Mouse (Mus musculus) naive thymus-derived CD4-positive, alpha-beta T cell, adult 5 months (primary cell): ENCODE data around the gene AI854703. TPM values are rescaled to one million over a fixed set of nuclear protein-coding genes. Genes with fewer than 3 reads are reported as not detected.

Experiments
- polyA plus RNA-seq: library from polyadenylated mRNA; unstranded; fragments of 100-300 nt; shearing (Covaris generic); gene quantifications from one replicate; pipeline ENCODE4 v1.2.1, GENCODE M21; 2017

The AI854703 gene
- 1.3 TPM for polyA plus RNA-seq

GRCm38 (mm10) chr6:48626464-48626863 is at the start of gene AI854703:
AI854703 (plus strand) TSS chr6:48626764.

DNA sequence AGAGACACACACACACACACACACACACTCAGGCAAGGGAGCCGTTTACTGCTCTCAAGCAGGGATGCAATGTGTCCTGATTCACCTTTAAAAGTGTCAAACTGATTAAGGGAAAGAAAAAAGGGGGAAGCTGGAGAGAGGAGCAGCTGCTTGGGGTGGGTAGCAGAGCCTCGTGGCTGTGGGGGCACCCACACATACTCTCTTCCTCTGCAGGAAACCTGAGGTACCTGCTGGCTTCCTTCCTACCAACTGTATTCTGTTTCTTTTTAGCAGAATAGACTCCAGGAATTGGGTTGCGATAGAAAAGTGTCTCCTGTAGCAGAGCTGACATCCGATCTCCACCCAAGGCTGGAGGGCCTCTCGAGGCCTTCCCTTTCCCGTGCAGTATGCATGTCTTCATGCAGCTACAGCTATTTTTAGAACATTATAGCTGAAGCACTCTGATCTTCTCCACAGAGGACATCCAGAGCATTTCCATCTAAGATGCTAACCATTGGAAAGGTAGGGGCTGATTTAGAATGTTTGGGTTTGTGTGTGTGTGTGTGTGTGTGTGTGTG is 37.3 kb upstream of the AI854703 start, which contains the start of gene Gm45021:
Gene Gm45021 (plus strand): TSS at position 417 of the 557 bp plus-strand sequence.

GRCm38 (mm10) chr6:48593158-48594042 is 33.2 kb upstream of the AI854703 start, which contains the start of the genes Repin1 and Gm44965:
Repin1 (plus strand) TSS chr6:48593883.
Gm44965 (plus strand) TSS chr6:48593941.

GRCm38 (mm10) chr6:48601271-48602079 is 25.1 kb upstream of the AI854703 start, which contains the start of gene Zfp775:
Zfp775 (plus strand) TSS chr6:48602063.

DNA sequence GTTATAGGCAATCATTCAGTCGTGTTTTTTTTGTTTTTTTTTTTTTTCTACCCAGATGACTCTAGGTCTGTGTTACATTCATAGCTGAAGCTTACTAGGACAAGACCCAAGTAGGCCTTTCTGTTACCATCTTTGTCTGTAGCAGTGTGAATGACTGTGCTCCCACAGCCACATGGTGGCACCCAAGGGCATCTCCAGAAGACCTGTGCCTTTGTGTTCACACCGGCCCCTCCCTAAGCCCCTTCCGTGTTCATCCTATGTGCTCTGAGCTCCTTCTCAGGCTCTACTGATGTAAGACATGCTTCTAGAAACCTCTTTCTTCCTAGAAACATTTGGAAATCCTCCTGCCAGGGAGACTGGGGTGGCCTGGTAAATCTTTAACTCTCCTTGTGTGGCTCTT is 20.4 kb downstream of the AI854703 start, which contains the start of gene Gimap8:
Gene Gimap8 (plus strand): TSS at position 240 of the 400 bp plus-strand sequence.

GRCm38 (mm10) chr6:48675931-48676859 is 49.6 kb downstream of the AI854703 start, which contains the start of gene Gimap9:
Gimap9 (plus strand) TSS chr6:48676129.

Other genes starting within 250 kb of the AI854703 start
- 25.2 TPM for gene Krba1, start 231.2 kb upstream of the AI854703 start, polyA plus RNA-seq
- 10.2 TPM for gene Zfp467, start 180.9 kb upstream of the AI854703 start, polyA plus RNA-seq
- gene Sspo, start 178.5 kb upstream of the AI854703 start, polyA plus RNA-seq, result not detected
- gene Atp6v0e2, start 89.1 kb upstream of the AI854703 start, polyA plus RNA-seq, result not detected
- 8.3 TPM for gene Lrrc61, start 72.0 kb upstream of the AI854703 start, polyA plus RNA-seq
- not detected for gene Rarres2, start 54.0 kb upstream of the AI854703 start, polyA plus RNA-seq
- gene Gm45021, start 37.2 kb upstream of the AI854703 start, polyA plus RNA-seq, result not detected
- 2.0 TPM for gene Repin1, start 32.9 kb upstream of the AI854703 start, polyA plus RNA-seq
- not detected for gene Gm44965, start 32.8 kb upstream of the AI854703 start, polyA plus RNA-seq
- 6.2 TPM for gene Zfp775, start 24.7 kb upstream of the AI854703 start, polyA plus RNA-seq
- 145 TPM for gene Gimap8, start 20.5 kb downstream of the AI854703 start, polyA plus RNA-seq
- gene Gimap9, start 49.4 kb downstream of the AI854703 start, polyA plus RNA-seq, result 408 TPM
- 1,217 TPM for gene Gimap4, start 57.8 kb downstream of the AI854703 start, polyA plus RNA-seq
- gene Gimap6, start 81.5 kb downstream of the AI854703 start, polyA plus RNA-seq, result 2,591 TPM
- gene Gm28053, start 91.8 kb downstream of the AI854703 start, polyA plus RNA-seq, result 7.0 TPM
- 152 TPM for gene Gimap7, start 91.9 kb downstream of the AI854703 start, polyA plus RNA-seq
- 555 TPM for gene Gimap1, start 112.3 kb downstream of the AI854703 start, polyA plus RNA-seq
- 182 TPM for gene Gimap5, start 119.4 kb downstream of the AI854703 start, polyA plus RNA-seq
- gene Gimap3, start 144.1 kb downstream of the AI854703 start, polyA plus RNA-seq, result 1,890 TPM
- gene Tmem176a, start 214.2 kb downstream of the AI854703 start, polyA plus RNA-seq, result 0.77 TPM
- 3.1 TPM for gene Tmem176b, start 214.7 kb downstream of the AI854703 start, polyA plus RNA-seq
- gene Aoc1, start 246.1 kb downstream of the AI854703 start, polyA plus RNA-seq, result not detected